Mouse (Mus musculus) hematopoietic multipotent progenitor cell, adult 10-12 weeks (in vitro differentiated cells): ENCODE data around the gene Pex1. TPM values are rescaled to one million over a fixed set of nuclear protein-coding genes. Genes with fewer than 3 reads are reported as not detected.

Experiments
- polyA plus RNA-seq: library from polyadenylated mRNA; stranded (reverse); fragments of >175 nt; gene quantifications from 2 replicates; pipeline ENCODE4 v1.2.3, GENCODE M21; 2012; ENCODE audit warnings: low replicate concordance

Gene Pex1
- polyA plus RNA-seq, result 1.6 and 4.0 TPM in 2 replicates

DNA sequence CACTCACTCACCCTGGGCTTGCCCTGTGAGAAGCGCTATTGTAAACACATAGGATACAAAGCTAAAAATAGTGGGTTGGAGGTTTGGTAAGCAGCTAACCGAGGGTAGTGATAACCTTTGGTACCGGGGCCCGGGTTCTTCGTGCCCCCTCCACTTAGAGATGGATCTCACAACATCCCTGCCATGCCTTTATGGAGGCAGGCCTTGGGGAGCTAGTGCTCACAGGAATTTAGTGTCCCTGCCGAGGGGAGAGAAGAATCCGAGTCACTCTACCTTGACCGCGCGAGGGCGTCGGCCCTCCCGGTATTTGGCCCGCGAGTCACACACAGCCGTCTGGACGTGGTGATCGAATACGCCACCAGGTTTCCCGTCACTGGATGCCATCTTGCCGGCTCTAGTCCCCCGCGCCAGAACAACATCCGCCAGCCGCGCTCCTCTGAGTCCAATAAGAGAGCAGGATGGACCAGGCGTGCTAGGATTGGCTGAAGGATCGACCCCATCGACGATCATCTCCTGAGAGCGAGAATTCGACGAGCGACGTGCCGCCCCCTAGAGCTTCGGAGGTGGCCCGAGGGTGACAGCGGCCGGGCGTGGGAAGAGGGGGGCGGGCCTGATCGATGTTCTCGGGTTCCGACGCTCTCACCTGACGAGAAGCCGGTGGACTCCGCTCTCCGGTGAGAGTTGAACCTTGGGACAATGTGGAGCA lies at the start of gene Pex1:
TSS of gene Pex1 (plus strand) at position 374 of the 706 bp plus-strand sequence.

GRCm38 (mm10) chr5:3571266-3571665 lies 24.6 kb upstream of the Pex1 start, which contains the start of gene 1700109H08Rik:
TSS of gene 1700109H08Rik (plus strand) at chr5:3571566.

GRCm38 (mm10) chr5:3596399-3596766 lies 517 bp downstream of the Pex1 start, which contains the start of gene Rbm48:
TSS of gene Rbm48 (minus strand) at chr5:3596585.

DNA sequence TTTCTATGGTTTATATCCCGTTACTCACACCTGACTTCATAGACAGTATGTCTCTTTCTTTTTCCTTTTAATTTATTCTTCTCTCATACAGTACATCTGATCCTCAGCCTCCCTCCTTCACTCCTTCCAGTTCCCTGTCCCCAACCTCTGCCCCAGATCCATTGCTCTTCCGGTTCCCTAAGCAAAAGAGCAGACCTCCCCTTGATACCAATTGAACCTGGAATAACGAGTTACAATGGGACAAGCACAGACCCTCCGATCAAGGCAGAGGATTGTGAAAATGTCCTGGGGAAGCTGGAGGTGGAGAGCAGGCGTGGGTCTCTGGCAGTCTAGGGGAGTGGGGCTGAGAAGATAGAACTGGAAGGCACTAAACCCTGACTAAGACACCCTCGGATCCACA lies 55.0 kb downstream of the Pex1 start, which contains the start of gene Tmbim7:
TSS of gene Tmbim7 (plus strand) at position 301 of the 400 bp plus-strand sequence.

DNA sequence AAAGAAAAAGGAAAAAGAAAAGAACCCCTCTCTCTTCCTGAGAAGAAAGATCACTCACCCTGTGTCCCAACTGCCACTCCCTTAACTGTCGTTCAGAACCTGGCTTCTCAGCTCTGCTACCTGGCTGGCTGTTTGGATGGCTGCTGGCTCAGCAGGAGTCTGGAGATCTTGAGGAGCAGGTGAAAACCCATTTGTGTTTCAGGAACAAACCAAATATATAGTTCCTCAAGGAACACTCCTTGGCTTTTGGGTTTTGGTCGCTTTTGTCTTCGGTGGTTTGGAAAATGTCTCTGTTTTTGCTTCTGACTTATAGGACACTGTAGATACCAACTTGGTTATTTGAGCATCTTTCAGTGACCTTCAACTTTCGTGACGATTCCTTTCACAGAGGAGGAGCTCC lies 61.2 kb downstream of the Pex1 start, which contains the start of gene Gatad1:
TSS of gene Gatad1 (minus strand) at position 101 of the 400 bp plus-strand sequence.

Other genes starting within 250 kb of the Pex1 start
- gene Fam133b, start 52.2 kb upstream of the Pex1 start, polyA plus RNA-seq, result 6.4 and 18.0 TPM in 2 replicates
- 0.49 and 0.57 TPM in 2 replicates for gene 1700109H08Rik, start 24.5 kb upstream of the Pex1 start, polyA plus RNA-seq
- 4.5 and 4.7 TPM in 2 replicates for gene Rbm48, start 519 bp downstream of the Pex1 start, polyA plus RNA-seq
- gene Tmbim7, start 55.1 kb downstream of the Pex1 start, polyA plus RNA-seq, result not detected in 2 replicates
- 23.5 and 35.2 TPM in 2 replicates for gene Gatad1, start 61.1 kb downstream of the Pex1 start, polyA plus RNA-seq
- 10.9 and 15.7 TPM in 2 replicates for gene Ankib1, start 206.9 kb downstream of the Pex1 start, polyA plus RNA-seq
- 7.4 TPM in 2 replicates for gene Krit1, start 207.1 kb downstream of the Pex1 start, polyA plus RNA-seq
- 0.07 TPM in 1 of 2 replicates, not detected in the other for gene Lrrd1, start 249.1 kb downstream of the Pex1 start, polyA plus RNA-seq